Mouse (Mus musculus): ENCODE results near the gene Cct8l1.

GRCm38 (mm10) chr5:25521461-25521860 is 5.6 kb downstream of the Cct8l1 start:
- TF ChIP-seq CTCF (conservative IDR thresholded peaks at IDR 0.05 in 1 of 2, IDR thresholded peaks at IDR 0.05 in 1 of 2; ENCODE audit: low read depth in 2 of 2, low read length in 2 of 2): no peak
- TF ChIP-seq JUN (IDR thresholded peaks at IDR 0.05; ENCODE audit: insufficient read depth, low read depth, low read length): no peak
- TF ChIP-seq POLR2AphosphoS2 (IDR thresholded peaks at IDR 0.05; ENCODE audit: low read depth, low read length): no peak

Data from CH12.LX (cell line).